Mouse (Mus musculus): ENCODE results near the gene Gdf10. TPM values are rescaled to one million over a fixed set of nuclear protein-coding genes. Genes with fewer than 3 reads are reported as not detected.

Gdf10 gene
- polyA plus RNA-seq, 2 experiments: 3.7 to 4.9 TPM

GRCm38 (mm10) chr14:33978604-33979059 is 55.2 kb downstream of the Gdf10 start, which contains the start of gene Zfp488:
Gene Zfp488 (minus strand): TSS chr14:33978764.
- TF ChIP-seq EP300 (IDR thresholded peaks at IDR 0.05; ENCODE audit: low read depth): no peak
- no peak for TF ChIP-seq CTCF (IDR thresholded peaks at IDR 0.05; ENCODE audit: low read depth)
- H3K9ac ChIP-seq (replicated peaks): no peak within 1 kb of the TSS
- H3K27me3 ChIP-seq (ENCODE audit: control insufficient read depth, insufficient read depth, low read length): no peaks in the 10 kb centered on the region
- H3K27ac ChIP-seq: no peak within 1 kb of the TSS
- no peak for ATAC-seq (ENCODE audit: insufficient read depth)
- no peaks in the 10 kb centered on the region for H3K9me3 ChIP-seq (ENCODE audit: control insufficient read depth, low read length)
- H3K4me2 ChIP-seq (ENCODE audit: low read depth): no peak within 1 kb of the TSS
- H3K36me3 ChIP-seq (replicated peaks; ENCODE audit: control insufficient read depth, insufficient read depth, low read depth): no peaks in the 10 kb centered on the region
- 4% methylated on average over 25 of the region's 25 CpGs for WGBS (ENCODE audit: insufficient replicate concordance)
- H3K4me3 ChIP-seq (ENCODE audit: insufficient read depth in 1 of 2, low read depth in 2 of 2, low read length in 2 of 2): no peak within 1 kb of the TSS
- H3K4me1 ChIP-seq (replicated peaks; ENCODE audit: control insufficient read depth in 2 of 2, insufficient read depth in 2 of 2, low read length in 1 of 2): no peaks in the 10 kb centered on the region
- no peak for DNase-seq (ENCODE audit: low read depth in 3 of 3, low spot score in 3 of 3)

Other genes starting within 250 kb of the Gdf10 start
- 3.6 and 4.1 TPM in 2 replicates for gene Gdf2, start 17.5 kb downstream of the Gdf10 start, polyA plus RNA-seq (2012; rRNA removed)
- gene Gdf2, start 17.5 kb downstream of the Gdf10 start, polyA plus RNA-seq (2014; fragmentation: Nextera tagmentation; extraction: Ambion mirVana): 6.6 and 7.9 TPM in 2 replicates
- gene Rbp3, start 30.4 kb downstream of the Gdf10 start, polyA plus RNA-seq (2012; rRNA removed): 0.02 TPM in 2 replicates
- gene Rbp3, start 30.4 kb downstream of the Gdf10 start, polyA plus RNA-seq (2014; fragmentation: Nextera tagmentation; extraction: Ambion mirVana): not detected in 2 replicates
- gene Zfp488, start 55.2 kb downstream of the Gdf10 start, polyA plus RNA-seq (2012; rRNA removed): 0.02 TPM in 1 of 2 replicates, not detected in the other
- not detected in 2 replicates for gene Zfp488, start 55.2 kb downstream of the Gdf10 start, polyA plus RNA-seq (2014; fragmentation: Nextera tagmentation; extraction: Ambion mirVana)
- not detected in 2 replicates for gene Gm30083, start 91.6 kb downstream of the Gdf10 start, polyA plus RNA-seq (2012; rRNA removed)
- gene Gm30083, start 91.6 kb downstream of the Gdf10 start, polyA plus RNA-seq (2014; fragmentation: Nextera tagmentation; extraction: Ambion mirVana): not detected in 2 replicates
- gene Gm5460, start 93.2 kb downstream of the Gdf10 start, polyA plus RNA-seq (2012; rRNA removed): not detected in 2 replicates
- gene Gm5460, start 93.2 kb downstream of the Gdf10 start, polyA plus RNA-seq (2014; fragmentation: Nextera tagmentation; extraction: Ambion mirVana): not detected in 2 replicates
- not detected in 2 replicates for gene Antxrl, start 129.1 kb downstream of the Gdf10 start, polyA plus RNA-seq (2012; rRNA removed)
- gene Antxrl, start 129.1 kb downstream of the Gdf10 start, polyA plus RNA-seq (2014; fragmentation: Nextera tagmentation; extraction: Ambion mirVana): not detected in 2 replicates
- 0.03 and 0.06 TPM in 2 replicates for gene Anxa8, start 162.4 kb downstream of the Gdf10 start, polyA plus RNA-seq (2012; rRNA removed)
- 0.33 TPM in 1 of 2 replicates, not detected in the other for gene Anxa8, start 162.4 kb downstream of the Gdf10 start, polyA plus RNA-seq (2014; fragmentation: Nextera tagmentation; extraction: Ambion mirVana)
- gene A630023A22Rik, start 179.2 kb downstream of the Gdf10 start, polyA plus RNA-seq (2012; rRNA removed): not detected in 2 replicates
- not detected in 2 replicates for gene A630023A22Rik, start 179.2 kb downstream of the Gdf10 start, polyA plus RNA-seq (2014; fragmentation: Nextera tagmentation; extraction: Ambion mirVana)
- gene Npy4r, start 228.9 kb downstream of the Gdf10 start, polyA plus RNA-seq (2012; rRNA removed): 0.01 TPM in 2 replicates
- 0.08 TPM in 1 of 2 replicates, not detected in the other for gene Npy4r, start 228.9 kb downstream of the Gdf10 start, polyA plus RNA-seq (2014; fragmentation: Nextera tagmentation; extraction: Ambion mirVana)

Data from liver, embryonic 14.5 days (tissue).